Mouse (Mus musculus) embryonic facial prominence, embryonic 13.5 days (tissue): Measurements from ENCODE around the gene Hmcn1. TPM values are rescaled to one million over a fixed set of nuclear protein-coding genes. Genes with fewer than 3 reads are reported as not detected.

Experiments used
- ATAC-seq: fragments of 200-750 bp; cut with Nextera tagmentation; 2 replicates; pipeline ENCODE4 v1.8.0; 2017; ENCODE audit warnings: low read depth; ENCODE audit not compliant: insufficient number of reproducible peaks, insufficient read depth, low FRiP score, low TSS enrichment
- H3K27ac ChIP-seq: fragments of 300-500 bp; sonication (generic); 2 replicates; pipeline ENCODE4 v1.5.1; 2015; ENCODE audit warnings: moderate library complexity, mild to moderate bottlenecking, inconsistent platforms
- H3K27me3 ChIP-seq: fragments of 300-500 bp; sonication (generic); 2 replicates; pipeline ENCODE4 v1.6.1; 2015; ENCODE audit warnings: mild to moderate bottlenecking, inconsistent platforms
- H3K36me3 ChIP-seq: fragments of 300-500 bp; sonication (generic); 2 replicates; pipeline ENCODE4 v1.6.1; 2015; ENCODE audit warnings: mild to moderate bottlenecking, inconsistent platforms
- H3K4me1 ChIP-seq: fragments of 300-500 bp; sonication (generic); 2 replicates; pipeline ENCODE4 v1.6.1; 2015; ENCODE audit warnings: inconsistent platforms
- H3K4me2 ChIP-seq: fragments of 300-500 bp; sonication (generic); 2 replicates; pipeline ENCODE4 v1.6.1; 2015; ENCODE audit warnings: moderate library complexity, mild to moderate bottlenecking, inconsistent platforms
- H3K4me3 ChIP-seq: fragments of 300-500 bp; sonication (generic); 2 replicates; pipeline ENCODE4 v1.5.1; 2015; ENCODE audit warnings: mild to moderate bottlenecking, inconsistent platforms
- H3K9ac ChIP-seq: fragments of 300-500 bp; sonication (generic); 2 replicates; pipeline ENCODE4 v1.6.1; 2015; ENCODE audit warnings: mild to moderate bottlenecking, inconsistent platforms
- H3K9me3 ChIP-seq: fragments of 300-500 bp; sonication (generic); 2 replicates; pipeline ENCODE4 v1.6.1; 2016; ENCODE audit warnings: inconsistent platforms
- WGBS: fragments of 180-500 bp; shearing (Covaris S2); methylation state at CpG from one replicate; pipeline ENCODE4 v1.1.7; 2015; ENCODE audit warnings: mixed read lengths; 5-methylcytosine and 5-hydroxymethylcytosine counted together
- polyA plus RNA-seq: library from polyadenylated mRNA; unstranded; fragments of >200 nt; fragmentation: Nextera tagmentation; extraction: Ambion mirVana; gene quantifications from 2 replicates; pipeline ENCODE4 v1.2.1, GENCODE M21; 2015

Gene Hmcn1
- polyA plus RNA-seq, 1 experiment from 2014 or later = 38.5 TPM

- 59% methylated on average over 6 of the region's 6 CpGs for WGBS
- Histone ChIP-seq H3K36me3 (peaks cover 12% of the 10 kb centered on the region; the same call in 1 of the 2 replicates), H3K4me3 (no peak overlapping the region), H3K27me3 (no peaks in the 10 kb centered on the region), H3K9ac (no peak overlapping the region), H3K4me1 (peaks cover 11% of the 10 kb centered on the region), H3K9me3 (no peaks in the 10 kb centered on the region), H3K27ac (no peak overlapping the region), H3K4me2 (no peak overlapping the region)
- ATAC-seq = no peak
Observed at GRCm38 (mm10) chr1:150873231-150873630, 120.0 kb downstream of the Hmcn1 start.

GRCm38 (mm10) chr1:150872105-150872504 is 121.1 kb downstream of the Hmcn1 start:
- Histone ChIP-seq H3K4me2 (no peak overlapping the region), H3K27ac (no peak overlapping the region), H3K4me1 (0 out of 2 replicates have a peak, but pooled peaks cover 2% of the 10 kb centered on the region), H3K4me3 (no peak overlapping the region), H3K27me3 (no peaks in the 10 kb centered on the region), H3K9me3 (no peaks in the 10 kb centered on the region), H3K36me3 (peaks cover 12% of the 10 kb centered on the region; the same call in 1 of the 2 replicates), H3K9ac (no peak overlapping the region)
- 88% methylated on average over 3 of the region's 3 CpGs for WGBS
- ATAC-seq = no peak

- Histone ChIP-seq H3K9ac (no peak overlapping the region), H3K9me3 (no peaks in the 10 kb centered on the region), H3K4me2 (no peak overlapping the region), H3K27ac (no peak overlapping the region), H3K4me3 (no peak overlapping the region), H3K36me3 (peaks cover under 1% of the 10 kb centered on the region; the same call in 1 of the 2 replicates), H3K4me1 (no peaks in the 10 kb centered on the region), H3K27me3 (no peaks in the 10 kb centered on the region)
- no peak for ATAC-seq
Observed at GRCm38 (mm10) chr1:150869189-150869588, 124.0 kb downstream of the Hmcn1 start.

GRCm38 (mm10) chr1:150866615-150867014 is 126.6 kb downstream of the Hmcn1 start:
- H3K4me1 ChIP-seq = 0 out of 2 replicates have a peak, but pooled peaks cover 4% of the 10 kb centered on the region
- WGBS = 65% methylated on average over 5 of the region's 5 CpGs
- H3K9me3 ChIP-seq = no peaks in the 10 kb centered on the region
- no peak overlapping the region for H3K27ac ChIP-seq
- H3K4me3 ChIP-seq = no peak overlapping the region
- ATAC-seq = no peak
- no peak overlapping the region for H3K4me2 ChIP-seq
- H3K9ac ChIP-seq = no peak overlapping the region
- H3K36me3 ChIP-seq = no peaks in the 10 kb centered on the region
- no peaks in the 10 kb centered on the region for H3K27me3 ChIP-seq

- no peak for ATAC-seq
- 87% methylated on average over 2 of the region's 2 CpGs for WGBS
- no peaks in the 10 kb centered on the region for H3K9me3 ChIP-seq
- no peak overlapping the region for H3K4me2 ChIP-seq
- H3K9ac ChIP-seq = no peak overlapping the region
- H3K27me3 ChIP-seq = no peaks in the 10 kb centered on the region
- no peak overlapping the region for H3K4me3 ChIP-seq
- H3K27ac ChIP-seq = no peak overlapping the region
- H3K36me3 ChIP-seq = peaks cover 16% of the 10 kb centered on the region
- no peaks in the 10 kb centered on the region for H3K4me1 ChIP-seq
Observed at GRCm38 (mm10) chr1:150857779-150858178, 135.5 kb downstream of the Hmcn1 start.

- ATAC-seq = no peak
- peaks cover 11% of the 10 kb centered on the region for H3K4me1 ChIP-seq
- WGBS = 85% methylated on average over 6 of the region's 6 CpGs
- H3K4me2 ChIP-seq = no peak overlapping the region
- 0 out of 2 replicates have a peak, but pooled peaks cover 2% of the 10 kb centered on the region for H3K36me3 ChIP-seq
- H3K4me3 ChIP-seq = no peak overlapping the region
- H3K27me3 ChIP-seq = no peaks in the 10 kb centered on the region
- H3K9ac ChIP-seq = no peak overlapping the region
- no peaks in the 10 kb centered on the region for H3K9me3 ChIP-seq
- H3K27ac ChIP-seq = no peak overlapping the region
Observed at GRCm38 (mm10) chr1:150833448-150833847, 159.8 kb downstream of the Hmcn1 start.

GRCm38 (mm10) chr1:150829851-150830250 is 163.4 kb downstream of the Hmcn1 start:
- no peak for ATAC-seq
- Histone ChIP-seq H3K4me3 (no peak overlapping the region), H3K27me3 (no peaks in the 10 kb centered on the region), H3K27ac (no peak overlapping the region), H3K36me3 (no peaks in the 10 kb centered on the region), H3K4me1 (peaks cover 11% of the 10 kb centered on the region), H3K9me3 (no peaks in the 10 kb centered on the region), H3K4me2 (no peak overlapping the region), H3K9ac (no peak overlapping the region)
- 23% methylated on average over 7 of the region's 7 CpGs for WGBS

- Histone ChIP-seq H3K27ac (no peak overlapping the region), H3K36me3 (no peaks in the 10 kb centered on the region), H3K4me3 (no peak overlapping the region), H3K4me2 (no peak overlapping the region), H3K9ac (no peak overlapping the region), H3K4me1 (peaks cover 7% of the 10 kb centered on the region), H3K9me3 (no peaks in the 10 kb centered on the region), H3K27me3 (no peaks in the 10 kb centered on the region)
- 72% methylated on average over 5 of the region's 5 CpGs for WGBS
- no peak for ATAC-seq
Observed at GRCm38 (mm10) chr1:150827169-150827568, 166.1 kb downstream of the Hmcn1 start.

- Histone ChIP-seq H3K27me3 (no peaks in the 10 kb centered on the region), H3K4me3 (no peak overlapping the region), H3K4me2 (no peak overlapping the region), H3K27ac (no peak overlapping the region), H3K36me3 (no peaks in the 10 kb centered on the region), H3K9ac (no peak overlapping the region), H3K4me1 (no peaks in the 10 kb centered on the region), H3K9me3 (no peaks in the 10 kb centered on the region)
- 47% methylated on average over 5 of the region's 5 CpGs for WGBS
- ATAC-seq = no peak
Observed at GRCm38 (mm10) chr1:150824334-150825005, 168.8 kb downstream of the Hmcn1 start.

GRCm38 (mm10) chr1:150816035-150816807 is 177.0 kb downstream of the Hmcn1 start:
- no peaks in the 10 kb centered on the region for H3K27me3 ChIP-seq
- no peak for ATAC-seq
- WGBS = 91% methylated on average over 11 of the region's 11 CpGs
- no peaks in the 10 kb centered on the region for H3K9me3 ChIP-seq
- H3K4me3 ChIP-seq = no peak overlapping the region
- H3K9ac ChIP-seq = no peak overlapping the region
- peaks cover 16% of the 10 kb centered on the region for H3K36me3 ChIP-seq
- H3K4me2 ChIP-seq = no peak overlapping the region
- H3K4me1 ChIP-seq = no peaks in the 10 kb centered on the region
- no peak overlapping the region for H3K27ac ChIP-seq

GRCm38 (mm10) chr1:150814917-150815316 is 178.3 kb downstream of the Hmcn1 start:
- no peak overlapping the region for H3K4me2 ChIP-seq
- no peak overlapping the region for H3K27ac ChIP-seq
- 75% methylated on average over 4 of the region's 4 CpGs for WGBS
- no peak for ATAC-seq
- H3K4me1 ChIP-seq = no peaks in the 10 kb centered on the region
- H3K27me3 ChIP-seq = no peaks in the 10 kb centered on the region
- no peak overlapping the region for H3K9ac ChIP-seq
- H3K36me3 ChIP-seq = peaks cover 16% of the 10 kb centered on the region
- no peak overlapping the region for H3K4me3 ChIP-seq
- no peaks in the 10 kb centered on the region for H3K9me3 ChIP-seq

GRCm38 (mm10) chr1:150813381-150813780 is 179.9 kb downstream of the Hmcn1 start:
- ATAC-seq = no peak
- Histone ChIP-seq H3K9ac (no peak overlapping the region), H3K27ac (peak overlapping the region; percentile 41; the same call in 1 of the 2 replicates)

More at GRCm38 (mm10) chr1:150813381-150813780, 179.9 kb downstream of the Hmcn1 start:
- Histone ChIP-seq H3K4me3 (no peak overlapping the region), H3K4me1 (no peaks in the 10 kb centered on the region), H3K36me3 (peaks cover 23% of the 10 kb centered on the region), H3K9me3 (no peaks in the 10 kb centered on the region), H3K27me3 (no peaks in the 10 kb centered on the region), H3K4me2 (no peak overlapping the region)
